In the genomic region with DNA sequence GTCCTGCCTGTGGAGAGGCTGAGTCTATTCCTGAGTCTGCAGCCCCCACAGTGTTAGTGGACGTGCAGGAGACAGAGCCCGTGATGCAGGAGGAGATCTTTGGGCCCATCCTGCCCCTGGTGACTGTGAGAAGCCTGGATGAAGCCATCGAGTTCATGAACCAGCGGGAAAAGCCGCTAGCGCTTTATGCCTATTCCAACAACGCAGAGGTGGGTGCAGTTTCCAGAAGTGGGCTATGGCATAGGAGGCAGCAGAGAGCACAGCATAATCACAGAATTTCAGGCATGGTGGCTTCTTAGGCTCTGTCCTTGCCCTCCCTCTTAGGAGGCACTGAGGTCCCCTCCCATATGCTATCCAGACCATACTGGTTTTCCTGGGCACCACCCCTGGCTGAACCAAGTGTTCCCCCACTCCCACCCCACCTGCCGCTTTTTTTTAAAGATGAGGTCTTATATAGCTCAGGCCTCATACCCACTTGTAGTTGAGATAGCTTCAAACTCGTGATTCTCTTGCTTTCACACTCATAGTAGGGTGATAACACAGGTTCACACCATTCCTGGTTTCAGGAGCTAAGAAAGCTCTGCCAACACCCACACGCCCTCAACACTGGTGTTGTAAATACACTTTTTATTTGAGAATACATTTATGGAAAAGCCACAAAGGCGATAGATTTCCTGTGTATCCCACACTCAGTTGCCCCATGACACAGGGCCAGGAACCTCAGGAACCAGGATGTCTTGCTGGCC, we compare ENCODE assay signal across 24 mouse cellular contexts. TPM values are rescaled to one million over a fixed set of nuclear protein-coding genes. Genes with fewer than 3 reads are reported as not detected.
A peak's percentile ranks its signal among the peaks of the same experiment; 100 is the strongest.
DNase-seq lines count a peak whose midpoint lies in the region; ATAC-seq and TF ChIP-seq lines count a peak whose summit lies in the region.
"Had no signal": no experiment of that assay in that cellular context is flagged by ENCODE, and none has a peak within 500 bp of the region (broad histone marks: within the 10 kb centered on the region; RNA-seq: fewer than 3 reads in every experiment).

No protein-coding gene starts in this region.

- ATAC-seq in hindbrain, postnatal 0 days: no peak
- no peak for ATAC-seq in hindbrain, embryonic 13.5 days (ENCODE audit: low FRiP score)
- no peak for ATAC-seq in midbrain, embryonic 11.5 days (ENCODE audit: low FRiP score)
- ATAC-seq: CD4-positive, CD25-positive, alpha-beta regulatory T cell, adult 4 months; forebrain, embryonic 16.5 days had no signal

- intact Hi-C loops in gastrocnemius, adult 2 months (cut with DNase I): no loop called here

- H3K27ac ChIP-seq in hindbrain, postnatal 0 days: no peak overlapping the region
- no peak overlapping the region for H3K27ac ChIP-seq in hindbrain, embryonic 13.5 days
- H3K27ac ChIP-seq in midbrain, embryonic 11.5 days (ENCODE audit: low read depth, low read length): no peak overlapping the region
- H3K27ac ChIP-seq in midbrain, embryonic 10.5 days (replicated peaks): no peak overlapping the region
- no peak overlapping the region for H3K27ac ChIP-seq in gastrocnemius, adult 2 months
- H3K27ac ChIP-seq: hindbrain, embryonic 14.5 days; neural tube, embryonic 13.5 days had no signal

- DNase-seq in hindbrain, postnatal 0 days (ENCODE audit: low spot score): peak; percentile 9
- peak; percentile 70 for DNase-seq in midbrain, embryonic 11.5 days (ENCODE audit: low spot score, missing footprints)
- DNase-seq in midbrain, embryonic 10.5 days (ENCODE audit: low spot score): no peak
- DNase-seq in brain, adult 2 months (ENCODE audit: low read depth, low spot score): peak; percentile 56
- peak; percentile 54 for DNase-seq in retina, embryonic 14.5 days (ENCODE audit: low spot score)
- DNase-seq in gastrocnemius, adult 2 months: no peak
- no peak for DNase-seq in heart, adult 9 months (ENCODE audit: low spot score in 2 of 2)
- DNase-seq: cerebellum, adult 11 months; cerebellum, postnatal 36 days; kidney, adult 2 months; kidney, postnatal 4 days; lung, adult 18-20 months; thymus, postnatal 4 days had no signal

- H3K9ac ChIP-seq in hindbrain, postnatal 0 days (replicated peaks; ENCODE audit: low read length): no peak overlapping the region
- H3K9ac ChIP-seq in hindbrain, embryonic 13.5 days: no peak overlapping the region
- H3K9ac ChIP-seq in midbrain, embryonic 11.5 days (ENCODE audit: low read length): no peak overlapping the region
- H3K9ac ChIP-seq: hindbrain, embryonic 14.5 days; neural tube, embryonic 13.5 days had no signal

- H3K4me2 ChIP-seq in hindbrain, postnatal 0 days (ENCODE audit: low read depth, low read length): no peak overlapping the region
- H3K4me2 ChIP-seq in hindbrain, embryonic 13.5 days: no peak overlapping the region
- H3K4me2 ChIP-seq in midbrain, embryonic 11.5 days: no peak overlapping the region
- H3K4me2 ChIP-seq: hindbrain, embryonic 14.5 days; neural tube, embryonic 13.5 days had no signal

- H3K27me3 ChIP-seq in hindbrain, postnatal 0 days (ENCODE audit: insufficient read depth, low read length): no peaks in the 10 kb centered on the region
- 0 out of 2 replicates have a peak, but pooled peaks cover 4% of the 10 kb centered on the region for H3K27me3 ChIP-seq in hindbrain, embryonic 13.5 days
- H3K27me3 ChIP-seq in midbrain, embryonic 11.5 days (ENCODE audit: control insufficient read depth, insufficient read depth, low read length): no peaks in the 10 kb centered on the region
- no peaks in the 10 kb centered on the region for H3K27me3 ChIP-seq in midbrain, embryonic 10.5 days (ENCODE audit: low read depth, poor library complexity, severe bottlenecking)
- H3K27me3 ChIP-seq: neural tube, embryonic 13.5 days had no signal

- H3K4me3 ChIP-seq in hindbrain, postnatal 0 days (ENCODE audit: low read length): no peak overlapping the region
- no peak overlapping the region for H3K4me3 ChIP-seq in hindbrain, embryonic 13.5 days
- H3K4me3 ChIP-seq in midbrain, embryonic 11.5 days (ENCODE audit: low read depth, low read length): no peak overlapping the region
- H3K4me3 ChIP-seq in midbrain, embryonic 10.5 days: no peak overlapping the region
- no peak overlapping the region for H3K4me3 ChIP-seq in gastrocnemius, adult 2 months
- H3K4me3 ChIP-seq: neural tube, embryonic 13.5 days had no signal

- H3K36me3 ChIP-seq in hindbrain, postnatal 0 days (ENCODE audit: insufficient read depth, low read length): no peaks in the 10 kb centered on the region
- H3K36me3 ChIP-seq in hindbrain, embryonic 13.5 days: no peaks in the 10 kb centered on the region
- no peaks in the 10 kb centered on the region for H3K36me3 ChIP-seq in midbrain, embryonic 11.5 days (ENCODE audit: control insufficient read depth, insufficient read depth, low read length)
- no peaks in the 10 kb centered on the region for H3K36me3 ChIP-seq in midbrain, embryonic 10.5 days
- H3K36me3 ChIP-seq: neural tube, embryonic 13.5 days had no signal

- no peaks in the 10 kb centered on the region for H3K9me3 ChIP-seq in hindbrain, postnatal 0 days (ENCODE audit: low read length)
- no peaks in the 10 kb centered on the region for H3K9me3 ChIP-seq in hindbrain, embryonic 13.5 days
- H3K9me3 ChIP-seq in midbrain, embryonic 11.5 days (ENCODE audit: control insufficient read depth, low read length): no peaks in the 10 kb centered on the region
- no peaks in the 10 kb centered on the region for H3K9me3 ChIP-seq in midbrain, embryonic 10.5 days (replicated peaks)
- H3K9me3 ChIP-seq: neural tube, embryonic 13.5 days had no signal

- WGBS in hindbrain, postnatal 0 days: 73% methylated on average over 11 of the region's 11 CpGs
- WGBS in hindbrain, embryonic 13.5 days: 74% methylated on average over 11 of the region's 11 CpGs
- 70% methylated on average over 11 of the region's 11 CpGs for WGBS in midbrain, embryonic 11.5 days
- WGBS in midbrain, embryonic 10.5 days: 67% methylated on average over 11 of the region's 11 CpGs

- peak; percentile 60 for TF ChIP-seq CTCF in hindbrain, postnatal 0 days (IDR thresholded peaks at IDR 0.05; ENCODE audit: low read depth)
- TF ChIP-seq CTCF in gastrocnemius, adult 2 months (IDR thresholded peaks at IDR 0.05): no peak

- H3K4me1 ChIP-seq in hindbrain, postnatal 0 days (ENCODE audit: insufficient read depth, low read length): no peaks in the 10 kb centered on the region
- no peaks in the 10 kb centered on the region for H3K4me1 ChIP-seq in hindbrain, embryonic 13.5 days (replicated peaks)
- no peaks in the 10 kb centered on the region for H3K4me1 ChIP-seq in midbrain, embryonic 11.5 days (ENCODE audit: control insufficient read depth, insufficient read depth, low read length)
- H3K4me1 ChIP-seq in midbrain, embryonic 10.5 days: 0 out of 2 replicates have a peak, but pooled peaks cover 7% of the 10 kb centered on the region
- H3K4me1 ChIP-seq: neural tube, embryonic 13.5 days had no signal

RNA-seq across cellular contexts. Expression of gene Aldh3b2, which starts 5.6 kb away (rescaled TPM):
- total RNA-seq in hindbrain, postnatal 0 days (2014; rRNA removed): 0.32 and 1.1 TPM in 2 replicates
- polyA plus RNA-seq in hindbrain, postnatal 0 days (2015; fragmentation: Nextera tagmentation; extraction: Ambion mirVana): 0.95 and 1.4 TPM in 2 replicates
- 0.22 and 0.32 TPM in 2 replicates for polyA plus RNA-seq in hindbrain, embryonic 13.5 days (2015; fragmentation: Nextera tagmentation; extraction: Ambion mirVana)
- polyA plus RNA-seq in midbrain, embryonic 11.5 days (2014; fragmentation: Nextera tagmentation; extraction: Ambion mirVana): 0.44 and 0.50 TPM in 2 replicates
- polyA plus RNA-seq in midbrain, embryonic 10.5 days (2016; fragmentation: Nextera tagmentation; extraction: Ambion mirVana): 0.21 and 0.35 TPM in 2 replicates
- total RNA-seq in gastrocnemius, adult 2 months (2021): under 1 TPM; 0.11 to 0.15 TPM
- total RNA-seq: granulocyte monocyte progenitor cell, adult 5-6 weeks; monocyte, adult 5-6 weeks had no signal
- polyA plus RNA-seq: CD4-positive, CD25-positive, alpha-beta regulatory T cell, adult 4 months had no signal

RNA-seq across cellular contexts. Expression of gene Aldh3b3, which starts 8.1 kb away (rescaled TPM):
- total RNA-seq in hindbrain, postnatal 0 days (2014; rRNA removed): not detected in 2 replicates
- not detected in 2 replicates for polyA plus RNA-seq in hindbrain, postnatal 0 days (2015; fragmentation: Nextera tagmentation; extraction: Ambion mirVana)
- not detected in 2 replicates for polyA plus RNA-seq in hindbrain, embryonic 13.5 days (2015; fragmentation: Nextera tagmentation; extraction: Ambion mirVana)
- not detected in 2 replicates for polyA plus RNA-seq in midbrain, embryonic 11.5 days (2014; fragmentation: Nextera tagmentation; extraction: Ambion mirVana)
- not detected in 2 replicates for polyA plus RNA-seq in midbrain, embryonic 10.5 days (2016; fragmentation: Nextera tagmentation; extraction: Ambion mirVana)
- not detected for total RNA-seq in gastrocnemius, adult 2 months (2021)
- total RNA-seq: granulocyte monocyte progenitor cell, adult 5-6 weeks; monocyte, adult 5-6 weeks had no signal
- polyA plus RNA-seq: CD4-positive, CD25-positive, alpha-beta regulatory T cell, adult 4 months; forebrain, embryonic 16.5 days; heart, embryonic 16.5 days; hindbrain, embryonic 14.5 days; limb, embryonic 11.5 days; neural tube, embryonic 13.5 days; small intestine, adult 2 months had no signal

RNA-seq across cellular contexts. Expression of gene Acy3, which starts 19.9 kb away (rescaled TPM):
- total RNA-seq in hindbrain, postnatal 0 days (2014; rRNA removed): 3.3 and 7.3 TPM in 2 replicates
- polyA plus RNA-seq in hindbrain, postnatal 0 days (2015; fragmentation: Nextera tagmentation; extraction: Ambion mirVana): 2.8 and 3.5 TPM in 2 replicates
- polyA plus RNA-seq in hindbrain, embryonic 13.5 days (2015; fragmentation: Nextera tagmentation; extraction: Ambion mirVana): 2.3 TPM in 2 replicates
- polyA plus RNA-seq in midbrain, embryonic 11.5 days (2014; fragmentation: Nextera tagmentation; extraction: Ambion mirVana): 1.0 and 1.6 TPM in 2 replicates
- 1.1 and 2.0 TPM in 2 replicates for polyA plus RNA-seq in midbrain, embryonic 10.5 days (2016; fragmentation: Nextera tagmentation; extraction: Ambion mirVana)
- 1 to 10 TPM; 1.7 to 2.6 TPM for total RNA-seq in gastrocnemius, adult 2 months (2021)
- total RNA-seq: monocyte, adult 5-6 weeks had no signal

RNA-seq across cellular contexts. Expression of gene Tbx10, which starts 26.0 kb away (rescaled TPM):
- total RNA-seq in hindbrain, postnatal 0 days (2014; rRNA removed): not detected in 2 replicates
- polyA plus RNA-seq in hindbrain, postnatal 0 days (2015; fragmentation: Nextera tagmentation; extraction: Ambion mirVana): 0.36 and 0.39 TPM in 2 replicates
- 0.32 and 1.2 TPM in 2 replicates for polyA plus RNA-seq in hindbrain, embryonic 13.5 days (2015; fragmentation: Nextera tagmentation; extraction: Ambion mirVana)
- not detected in 2 replicates for polyA plus RNA-seq in midbrain, embryonic 11.5 days (2014; fragmentation: Nextera tagmentation; extraction: Ambion mirVana)
- not detected in 2 replicates for polyA plus RNA-seq in midbrain, embryonic 10.5 days (2016; fragmentation: Nextera tagmentation; extraction: Ambion mirVana)
- total RNA-seq in gastrocnemius, adult 2 months (2021): not detected
- total RNA-seq: granulocyte monocyte progenitor cell, adult 5-6 weeks; megakaryocyte, adult 5-6 weeks; monocyte, adult 5-6 weeks had no signal
- polyA plus RNA-seq: CD4-positive, CD25-positive, alpha-beta regulatory T cell, adult 4 months; forebrain, embryonic 16.5 days; heart, embryonic 16.5 days; neural tube, embryonic 13.5 days had no signal

RNA-seq across cellular contexts. Expression of gene Unc93b1, which starts 31.5 kb away (rescaled TPM):
- 12.8 and 19.9 TPM in 2 replicates for total RNA-seq in hindbrain, postnatal 0 days (2014; rRNA removed)
- 15.3 and 16.3 TPM in 2 replicates for polyA plus RNA-seq in hindbrain, postnatal 0 days (2015; fragmentation: Nextera tagmentation; extraction: Ambion mirVana)
- 10.1 and 13.2 TPM in 2 replicates for polyA plus RNA-seq in hindbrain, embryonic 13.5 days (2015; fragmentation: Nextera tagmentation; extraction: Ambion mirVana)
- 5.9 and 7.1 TPM in 2 replicates for polyA plus RNA-seq in midbrain, embryonic 11.5 days (2014; fragmentation: Nextera tagmentation; extraction: Ambion mirVana)
- polyA plus RNA-seq in midbrain, embryonic 10.5 days (2016; fragmentation: Nextera tagmentation; extraction: Ambion mirVana): 5.1 and 8.0 TPM in 2 replicates
- 1 to 10 TPM; 3.6 to 6.4 TPM for total RNA-seq in gastrocnemius, adult 2 months (2021)

Comparison
In these comparisons a context has a peak if more than half of its experiments do, and no peak if none do; other contexts are left out.
1. DNase-seq: peak in hindbrain, postnatal 0 days (single experiment), midbrain, embryonic 11.5 days (single experiment), brain, adult 2 months (single experiment) and retina, embryonic 14.5 days (single experiment); none in midbrain, embryonic 10.5 days (single experiment), gastrocnemius, adult 2 months (single experiment) and heart, adult 9 months (0 of 2).